Mouse (Mus musculus) G1E (cell line): Measurements from ENCODE around the gene Irf2. TPM values are rescaled to one million over a fixed set of nuclear protein-coding genes. Genes with fewer than 3 reads are reported as not detected.

Source experiments
- ATAC-seq: 2 replicates; pipeline ENCODE4 v1.8.0; 2016; ENCODE audit warnings: mild to moderate bottlenecking; ENCODE audit not compliant: insufficient number of reproducible peaks, poor library complexity, low FRiP score, severe bottlenecking; ENCODE audit errors: extremely low read depth
- DNase-seq: peaks from one replicate; pipeline ENCODE4 v3.0.0; 2012; ENCODE audit warnings: low spot score
- H3K27me3 ChIP-seq: 2 replicates; pipeline ENCODE4 v1.6.1; 2012; ENCODE audit warnings: mild to moderate bottlenecking, low read length, inconsistent platforms; ENCODE audit not compliant: insufficient read depth
- H3K36me3 ChIP-seq: replicated peaks from 2 replicates; pipeline ENCODE3; 2012; ENCODE audit warnings: mild to moderate bottlenecking, inconsistent platforms
- H3K4me1 ChIP-seq: 2 replicates; pipeline ENCODE4 v1.6.1; 2012; ENCODE audit warnings: low read depth, low read length, inconsistent platforms, mixed read lengths; ENCODE audit not compliant: insufficient read depth
- H3K4me3 ChIP-seq: 2 replicates; pipeline ENCODE4 v1.5.1; 2012; ENCODE audit warnings: low read depth, mild to moderate bottlenecking, inconsistent platforms, low read length, moderate library complexity, mixed read lengths
- H3K9me3 ChIP-seq: replicated peaks from 2 replicates; pipeline ENCODE4 v1.6.1; 2012; ENCODE audit warnings: inconsistent platforms
- CTCF ChIP-seq: IDR thresholded peaks from 2 replicates; pipeline ENCODE4 v1.5.1; 2012; ENCODE audit warnings: low read depth, low read length, inconsistent platforms, mixed read lengths
- GATA1 ChIP-seq: IDR thresholded peaks from 2 replicates; pipeline ENCODE4 v1.6.1; 2012; ENCODE audit warnings: borderline replicate concordance, low read length, inconsistent platforms, mixed read lengths
- GATA2 ChIP-seq: IDR thresholded peaks from 2 replicates; pipeline ENCODE4 v1.6.1; 2012; ENCODE audit warnings: low read depth, low read length, inconsistent platforms, borderline replicate concordance
- POLR2AphosphoS5 ChIP-seq: IDR thresholded peaks from 2 replicates; pipeline ENCODE4 v1.6.1; 2012; ENCODE audit warnings: low read depth, low read length, inconsistent platforms; ENCODE audit not compliant: insufficient replicate concordance
- TAL1 ChIP-seq: conservative IDR thresholded peaks from 2 replicates; pipeline ENCODE4 v1.6.1; 2012; ENCODE audit warnings: low read depth, low read length, inconsistent platforms, mixed read lengths
- polyA plus RNA-seq: library from polyadenylated mRNA; stranded (reverse); fragments of >175 nt; gene quantifications from 2 replicates; pipeline ENCODE4 v1.2.3, GENCODE M21; 2012
- total RNA-seq, 2 experiments: library from RNA; stranded (forward) in 1 of 2; stranded (reverse) in 1 of 2; fragments of 200-1000 nt in 1 of 2; fragments of >200 nt in 1 of 2; fragmentation: Nextera tagmentation in 1 of 2; gene quantifications; 2 replicates each; pipeline ENCODE4 v1.2.3; 2014 to 2017

Irf2 gene
- total and polyA plus RNA-seq, 3 experiments: 13.4 to 111 (median 16.3) TPM

DNA sequence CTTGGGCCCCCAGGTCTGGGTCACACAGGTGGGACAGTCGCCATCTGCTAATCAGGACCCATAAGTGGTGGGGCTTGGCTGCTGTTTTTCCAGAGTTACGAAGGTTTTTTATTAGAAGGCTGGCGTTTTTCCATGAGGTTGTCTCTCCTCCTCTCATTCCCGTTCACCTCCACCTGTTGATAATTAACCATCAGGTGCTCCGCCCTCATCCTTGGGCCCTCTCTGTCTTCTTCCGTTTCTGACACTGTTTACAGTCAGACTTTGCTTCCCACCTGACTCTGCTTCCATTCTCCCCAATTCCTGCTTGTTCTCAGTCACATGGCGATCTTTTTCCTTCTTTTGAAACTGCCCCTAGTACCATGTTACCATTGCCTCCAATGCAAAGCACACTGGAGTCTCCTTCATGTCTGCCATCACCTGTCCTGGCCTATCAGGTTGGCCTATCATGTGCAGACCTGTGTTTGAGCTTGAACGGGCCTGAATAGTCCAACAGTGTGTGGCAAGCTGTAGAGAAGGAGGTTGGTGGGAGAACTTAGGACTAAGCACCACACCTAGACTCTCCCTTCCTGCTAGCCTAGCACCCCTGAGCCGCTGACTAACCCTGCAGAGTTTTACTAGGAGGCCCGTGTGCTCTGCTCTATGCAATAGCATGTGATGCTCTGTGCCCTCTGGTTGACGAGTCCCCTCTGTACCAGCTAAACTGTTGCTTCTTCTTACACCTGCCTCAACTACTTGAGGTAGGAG, 90.8 kb downstream of the Irf2 start:
- Histone ChIP-seq H3K27me3 (no peaks in the 10 kb centered on the region), H3K4me3 (no peak overlapping the region), H3K9me3 (no peaks in the 10 kb centered on the region), H3K4me1 (peaks cover 5% of the 10 kb centered on the region; the same call in 1 of the 2 replicates), H3K36me3 (peaks cover 85% of the 10 kb centered on the region)
- TF ChIP-seq GATA1 (no peak), TAL1 (no peak)
- no peak for ATAC-seq
- no peak for DNase-seq

DNA sequence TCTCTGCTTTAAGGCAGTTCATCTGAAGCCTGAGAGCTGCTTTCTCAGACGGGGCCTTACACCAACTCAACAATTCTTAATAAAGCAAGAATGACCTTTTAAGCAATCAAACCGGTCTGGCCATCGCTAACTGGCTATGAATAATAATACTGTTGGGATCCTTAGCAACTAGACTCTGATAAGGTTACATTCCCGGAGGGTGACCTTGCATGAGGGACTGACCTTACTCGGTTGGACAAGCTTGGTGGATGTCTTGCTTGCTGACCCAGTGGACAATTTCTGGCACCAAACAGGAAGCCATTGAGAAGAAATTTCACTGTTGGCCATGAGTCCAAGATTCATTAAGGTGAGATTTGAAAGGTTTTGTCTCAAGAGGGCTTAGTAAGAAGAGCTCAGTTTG, 92.4 kb downstream of the Irf2 start:
- no peak overlapping the region for H3K4me3 ChIP-seq
- TF ChIP-seq TAL1 (no peak), GATA2 (no peak), POLR2AphosphoS5 (no peak), GATA1 (no peak), CTCF (no peak)
- H3K9me3 ChIP-seq: no peaks in the 10 kb centered on the region
- peaks cover 5% of the 10 kb centered on the region; the same call in 1 of the 2 replicates for H3K4me1 ChIP-seq
- ATAC-seq (no peak), DNase-seq (no peak)
- no peaks in the 10 kb centered on the region for H3K27me3 ChIP-seq
- peaks cover 91% of the 10 kb centered on the region for H3K36me3 ChIP-seq

DNA sequence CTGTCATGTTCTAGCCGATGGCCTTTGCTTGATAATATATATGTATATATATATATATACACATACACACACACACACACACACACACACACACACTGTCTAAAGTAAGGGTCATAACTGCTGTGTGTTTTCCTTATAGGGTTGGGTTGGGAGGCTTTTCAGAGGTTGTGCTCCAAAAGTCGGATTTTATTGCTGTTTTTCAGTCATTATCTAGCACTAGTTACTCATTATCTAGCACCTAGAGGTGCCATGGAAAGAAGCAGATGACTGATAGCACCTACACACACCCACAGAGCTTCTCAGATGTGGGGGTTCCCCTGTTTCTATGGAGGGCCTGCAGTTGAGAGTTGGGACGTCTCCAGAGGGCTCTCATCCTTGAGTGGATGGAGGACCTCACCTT, 92.9 kb downstream of the Irf2 start:
- no peaks in the 10 kb centered on the region for H3K9me3 ChIP-seq
- ATAC-seq: no peak
- H3K4me1 ChIP-seq: peaks cover 5% of the 10 kb centered on the region; the same call in 1 of the 2 replicates
- TF ChIP-seq GATA1: no peak
- no peak for TF ChIP-seq CTCF
- no peak for TF ChIP-seq GATA2
- no peak for TF ChIP-seq TAL1
- TF ChIP-seq POLR2AphosphoS5: no peak
- DNase-seq: no peak
- peaks cover 91% of the 10 kb centered on the region for H3K36me3 ChIP-seq
- no peaks in the 10 kb centered on the region for H3K27me3 ChIP-seq
- H3K4me3 ChIP-seq: no peak overlapping the region

DNA sequence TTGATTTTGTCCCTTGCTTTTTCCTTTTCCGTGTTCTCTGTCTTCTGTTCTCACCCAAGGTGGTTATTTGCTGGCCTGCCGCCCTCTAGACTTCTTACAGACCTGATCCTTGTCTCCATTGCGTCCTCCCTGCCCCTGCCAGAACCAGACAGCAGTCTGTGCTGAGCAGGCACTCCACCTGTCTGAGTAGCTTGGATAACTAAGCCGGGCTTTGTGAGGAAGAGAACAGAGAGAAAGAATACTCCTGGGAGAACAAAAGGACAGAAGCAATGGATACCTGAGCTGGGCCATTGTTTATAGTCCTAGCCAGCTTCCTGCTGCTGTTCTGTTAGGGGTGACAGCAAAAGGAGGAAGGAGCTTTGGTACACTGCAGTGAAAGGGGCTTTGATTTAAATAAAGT, 94.2 kb downstream of the Irf2 start:
- peaks cover 5% of the 10 kb centered on the region; the same call in 1 of the 2 replicates for H3K4me1 ChIP-seq

GRCm38 (mm10) chr8:46834440-46834839, 94.9 kb downstream of the Irf2 start:
- H3K27me3 ChIP-seq: no peaks in the 10 kb centered on the region
- H3K4me3 ChIP-seq: no peak overlapping the region
- no peaks in the 10 kb centered on the region for H3K9me3 ChIP-seq
- H3K4me1 ChIP-seq: peaks cover 5% of the 10 kb centered on the region; the same call in 1 of the 2 replicates
- ATAC-seq: no peak
- H3K36me3 ChIP-seq: peaks cover 92% of the 10 kb centered on the region
- DNase-seq: no peak
- TF ChIP-seq GATA1: no peak
- TF ChIP-seq GATA2: no peak
- no peak for TF ChIP-seq TAL1
- TF ChIP-seq CTCF: no peak
- no peak for TF ChIP-seq POLR2AphosphoS5

More for the DNA sequence above, 94.2 kb downstream of the Irf2 start:
- ATAC-seq (no peak), DNase-seq (no peak)
- Histone ChIP-seq H3K9me3 (no peaks in the 10 kb centered on the region), H3K36me3 (peaks cover 92% of the 10 kb centered on the region), H3K27me3 (no peaks in the 10 kb centered on the region), H3K4me3 (no peak overlapping the region)
- TF ChIP-seq CTCF (no peak), POLR2AphosphoS5 (no peak), TAL1 (no peak), GATA2 (no peak), GATA1 (no peak)

DNA sequence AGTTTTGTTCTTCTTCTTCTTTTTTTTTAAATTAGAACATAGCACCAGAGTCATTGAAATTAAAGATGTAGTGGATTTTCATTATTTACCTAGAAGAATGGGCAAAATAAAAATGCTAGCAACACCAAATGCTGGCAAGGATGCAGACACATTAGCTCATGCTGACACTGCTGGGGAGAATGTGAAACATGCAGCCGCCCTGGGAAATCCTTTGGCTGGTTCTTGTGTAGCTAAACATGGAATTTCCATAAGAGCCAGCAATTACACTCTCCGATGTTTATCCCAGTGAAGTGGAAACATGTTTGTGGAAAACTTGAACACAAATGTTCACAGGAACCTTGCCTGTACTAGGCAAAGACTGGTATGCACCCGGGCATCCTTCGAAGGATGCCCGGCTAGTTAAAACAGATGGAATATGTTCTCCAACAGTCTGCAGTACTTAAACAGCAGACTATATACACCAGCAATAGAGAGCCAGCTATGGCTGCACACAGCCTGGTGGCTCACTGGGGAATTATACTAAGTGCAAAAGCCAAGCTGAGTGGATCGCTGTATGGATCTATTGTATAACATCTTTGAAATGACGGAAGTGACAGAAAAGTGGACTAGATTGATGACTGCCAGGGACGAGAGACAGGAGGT, 96.6 kb downstream of the Irf2 start:
- Histone ChIP-seq H3K4me3 (no peak overlapping the region), H3K4me1 (peaks cover 4% of the 10 kb centered on the region; the same call in 1 of the 2 replicates), H3K36me3 (peaks cover 93% of the 10 kb centered on the region), H3K27me3 (no peaks in the 10 kb centered on the region), H3K9me3 (no peaks in the 10 kb centered on the region)
- DNase-seq (no peak), ATAC-seq (no peak)
- no peak for TF ChIP-seq POLR2AphosphoS5
